Mouse (Mus musculus) spleen, adult 2 months (tissue): Measurements from ENCODE around the gene Coro1b.

Source experiments
- CTCF ChIP-seq: fragments of 200-500 bp; IDR thresholded peaks from 2 replicates; pipeline ENCODE4 v1.5.1; 2011; ENCODE audit warnings: mild to moderate bottlenecking, inconsistent platforms; ENCODE audit not compliant: insufficient read depth, insufficient read length, insufficient replicate concordance; ENCODE audit errors: extremely low read depth
- POLR2A ChIP-seq: fragments of 200-500 bp; IDR thresholded peaks from 2 replicates; pipeline ENCODE4 v1.6.1; 2011; ENCODE audit warnings: low read depth, low read length, inconsistent platforms

DNA sequence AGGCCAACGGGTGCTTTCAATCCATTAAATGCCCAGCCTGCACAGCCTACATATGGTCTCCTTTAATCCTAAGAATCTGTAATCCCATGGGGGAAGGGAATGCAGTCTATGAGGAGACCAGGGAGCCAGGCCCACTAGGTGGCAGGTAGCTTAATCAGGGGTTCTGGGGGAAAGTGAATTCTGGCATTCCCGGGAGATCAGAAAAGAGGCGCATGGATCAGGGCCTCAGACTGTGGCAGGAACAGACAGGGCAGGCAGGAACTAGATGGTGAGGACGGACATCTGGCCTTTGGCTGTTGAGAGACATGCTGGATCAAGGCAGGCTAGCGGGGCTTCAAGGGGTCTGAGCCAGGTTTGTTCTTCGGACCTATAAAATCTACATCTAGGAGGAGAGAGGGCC, 47.0 kb upstream of the Coro1b start:
- TF ChIP-seq POLR2A (no peak), CTCF (no peak)
